Mouse (Mus musculus): Measurements from ENCODE around the gene Olfr315.

DNA sequence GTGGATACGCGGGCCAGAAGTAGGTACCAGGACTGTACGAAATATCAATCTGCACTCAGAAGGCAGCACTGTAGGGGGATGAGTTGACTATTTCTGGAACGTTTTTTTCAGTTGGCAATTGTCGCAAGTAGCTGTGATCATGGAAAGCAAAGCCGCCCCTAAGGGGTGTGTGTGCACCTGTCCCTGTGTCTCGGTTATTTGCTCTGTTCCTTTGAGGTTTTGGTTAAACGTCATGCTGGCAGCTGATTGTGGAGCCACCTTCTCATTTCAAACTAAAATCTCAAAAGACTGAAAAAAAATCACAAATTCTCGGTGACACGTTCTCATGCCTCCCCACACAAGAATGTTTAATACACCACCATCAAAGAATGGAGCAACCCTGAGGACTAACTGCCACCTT is 14.7 kb downstream of the Olfr315 start:
- TF ChIP-seq CTCF (IDR thresholded peaks at IDR 0.05; ENCODE audit: low read depth) (no peak), EP300 (optimal IDR thresholded peaks at IDR 0.05) (no peak)
